Mouse (Mus musculus) ES-E14 (cell line): Measurements from ENCODE around the gene 1700013G24Rik. TPM values are rescaled to one million over a fixed set of nuclear protein-coding genes. Genes with fewer than 3 reads are reported as not detected.

Source experiments
- DNase-seq: peaks from one replicate; pipeline ENCODE4 v3.0.0-alpha.2; 2013; ENCODE audit warnings: low read depth, low spot score
- H3K27ac ChIP-seq: 2 replicates; pipeline ENCODE4 v1.5.1; 2012; ENCODE audit warnings: low read depth, mild to moderate bottlenecking, low read length, moderate library complexity, mixed read lengths; ENCODE audit not compliant: poor library complexity, insufficient read depth, severe bottlenecking
- H3K36me3 ChIP-seq: 2 replicates; pipeline ENCODE4 v1.6.1; 2012; ENCODE audit warnings: mild to moderate bottlenecking, low read length, moderate library complexity, mixed read lengths; ENCODE audit not compliant: control insufficient read depth, poor library complexity, insufficient read depth, severe bottlenecking
- H3K4me1 ChIP-seq, 2 experiments: fragments of 150-350 bp in 1 of 2; sonication (generic) in 1 of 2; 2 replicates each; pipeline ENCODE4 v1.6.1; 2012; ENCODE audit warnings: low read length in 2 of 2, mild to moderate bottlenecking in 1 of 2, mixed read lengths in 1 of 2; ENCODE audit not compliant: control insufficient read depth in 2 of 2, insufficient read depth in 2 of 2, poor library complexity in 1 of 2
- H3K4me3 ChIP-seq, 2 experiments: fragments of 150-350 bp in 1 of 2; sonication (generic) in 1 of 2; 2 replicates each; pipeline ENCODE4 v1.5.1; 2012; ENCODE audit warnings: low read length in 2 of 2, low read depth in 1 of 2, mild to moderate bottlenecking in 1 of 2, mixed read lengths in 1 of 2; ENCODE audit not compliant: insufficient read depth in 1 of 2, poor library complexity in 1 of 2, severe bottlenecking in 1 of 2
- H3K9ac ChIP-seq: 2 replicates; pipeline ENCODE4 v1.6.1; 2012; ENCODE audit warnings: low read depth, mild to moderate bottlenecking, low read length, mixed read lengths; ENCODE audit not compliant: poor library complexity, insufficient read depth, severe bottlenecking
- H3K9me3 ChIP-seq: fragments of 150-350 bp; sonication (generic); 2 replicates; pipeline ENCODE4 v1.6.1; 2012; ENCODE audit warnings: low read depth, mild to moderate bottlenecking, low read length; ENCODE audit not compliant: control insufficient read depth, insufficient read depth
- CHD2 ChIP-seq: IDR thresholded peaks from 2 replicates; pipeline ENCODE4 v1.6.1; 2014; ENCODE audit warnings: mild to moderate bottlenecking, low read depth, low read length, inconsistent platforms
- HCFC1 ChIP-seq: IDR thresholded peaks from 2 replicates; pipeline ENCODE4 v1.6.1; 2012; ENCODE audit warnings: low read length, inconsistent platforms, borderline replicate concordance; ENCODE audit not compliant: insufficient read depth
- MAFK ChIP-seq: IDR thresholded peaks from 2 replicates; pipeline ENCODE4 v1.6.1; 2014; ENCODE audit warnings: mild to moderate bottlenecking, low read depth, low read length, inconsistent platforms; ENCODE audit not compliant: insufficient read depth
- ZC3H11A ChIP-seq: IDR thresholded peaks from 2 replicates; pipeline ENCODE4 v1.6.1; 2012; ENCODE audit warnings: low read depth, mild to moderate bottlenecking, inconsistent platforms, low read length, borderline replicate concordance
- ZNF384 ChIP-seq: IDR thresholded peaks from 2 replicates; pipeline ENCODE4 v1.6.1; 2012; ENCODE audit warnings: low read depth, low read length, inconsistent platforms
- in situ Hi-C, 2 experiments: fragments of 600-800 bp; cut with MboI; formaldehyde crosslinking; loops; one replicate each; pipeline ENCODE4 v1.15.1; 2025; ENCODE audit warnings: low sequenced_read_pairs in 2 of 2, inconsistent platforms in 1 of 2; ENCODE audit not compliant: unreplicated experiment in 2 of 2
- total RNA-seq: library from RNA; depleted of rRNA; stranded (reverse); fragments of 300-350 nt; gene quantifications from 2 replicates; pipeline ENCODE4 v1.2.3, GENCODE M21; 2012

The 1700013G24Rik gene
- total RNA-seq, 1 experiment, result not detected

GRCm38 (mm10) chr4:137447363-137448196 lies 5.5 kb upstream of the 1700013G24Rik start:
- TF ChIP-seq MAFK, result no peak
- TF ChIP-seq HCFC1, result no peak
- no peak for TF ChIP-seq ZC3H11A
- no peak for TF ChIP-seq CHD2
- no peak for TF ChIP-seq ZNF384
- no peaks in the 10 kb centered on the region for H3K36me3 ChIP-seq
- H3K27ac ChIP-seq, result no peak overlapping the region
- H3K9ac ChIP-seq, result no peak overlapping the region
- in situ Hi-C loops, result no loop called here
- H3K4me3 ChIP-seq, result no peak overlapping the region
- H3K9me3 ChIP-seq, result no peaks in the 10 kb centered on the region
- DNase-seq, result no peak
- H3K4me1 ChIP-seq, result peaks cover 7 to 25% of the 10 kb centered on the region in 2 experiments; a peak in 3 of 4 replicates

DNA sequence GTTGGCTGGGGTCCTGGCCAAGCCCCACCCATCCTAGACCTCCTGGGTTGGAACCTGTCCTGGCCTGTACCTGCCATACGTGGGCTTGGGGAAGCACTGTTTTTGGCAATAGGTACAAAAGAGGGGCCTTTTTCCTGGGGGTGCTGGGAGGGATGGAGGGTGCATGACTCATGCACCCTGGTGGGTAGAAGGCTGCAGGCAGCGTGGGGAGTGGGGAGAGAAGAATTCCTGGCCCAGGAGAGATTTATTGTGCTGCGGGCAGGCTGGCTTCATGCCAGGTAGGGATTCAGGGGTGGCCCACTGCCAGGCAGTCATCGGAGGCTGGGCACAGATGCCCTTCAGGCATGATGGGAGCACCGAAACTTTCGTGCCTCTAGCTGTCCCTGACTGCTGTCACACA lies 4.9 kb upstream of the 1700013G24Rik start:
- Histone ChIP-seq H3K9ac (no peak overlapping the region), H3K27ac (peak overlapping the region; percentile 76; the same call in 1 of the 2 replicates), H3K4me1 (peaks cover 7 to 30% of the 10 kb centered on the region in 2 experiments; a peak in 3 of 4 replicates), H3K9me3 (no peaks in the 10 kb centered on the region), H3K36me3 (no peaks in the 10 kb centered on the region), H3K4me3 (no peak overlapping the region)
- no peak for DNase-seq
- in situ Hi-C loops, result no loop called here
- TF ChIP-seq CHD2 (no peak), HCFC1 (no peak), ZNF384 (no peak), MAFK (no peak), ZC3H11A (no peak)

- Histone ChIP-seq H3K9ac (no peak overlapping the region), H3K9me3 (no peaks in the 10 kb centered on the region), H3K27ac (peak overlapping the region; percentile 76), H3K36me3 (no peaks in the 10 kb centered on the region), H3K4me1 (peaks cover 7 to 34% of the 10 kb centered on the region in 2 experiments; a peak in 3 of 4 replicates), H3K4me3 (no peak overlapping the region)
- in situ Hi-C loops, result no loop called here
- TF ChIP-seq MAFK (no peak), CHD2 (no peak), ZNF384 (no peak), HCFC1 (no peak), ZC3H11A (no peak)
- no peak for DNase-seq
These were observed 4.4 kb upstream of the 1700013G24Rik start for GRCm38 (mm10) chr4:137448641-137449040.

DNA sequence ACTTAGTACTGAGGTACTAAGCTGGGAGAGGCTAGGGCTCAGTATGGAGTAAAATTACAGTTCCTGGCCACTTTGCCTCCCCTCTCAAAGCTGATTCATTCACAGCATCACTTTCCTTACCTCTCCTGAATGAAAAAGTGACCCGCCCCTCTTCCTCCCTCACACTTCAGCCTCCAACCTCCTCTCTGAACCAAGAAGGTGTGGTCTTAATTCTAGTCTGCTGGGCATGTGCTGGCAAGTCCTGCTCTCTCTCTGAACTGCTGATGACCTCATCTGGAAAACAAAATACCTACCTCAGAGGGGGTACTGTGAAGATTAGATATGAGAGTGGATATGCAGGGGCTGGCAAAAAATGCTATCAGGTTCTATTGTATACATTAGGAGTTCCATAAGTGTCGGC lies 4.0 kb upstream of the 1700013G24Rik start:
- TF ChIP-seq ZNF384 (no peak), MAFK (no peak), ZC3H11A (no peak)
- Histone ChIP-seq H3K9ac (no peak overlapping the region), H3K36me3 (no peaks in the 10 kb centered on the region), H3K27ac (peak overlapping the region; percentile 76; the same call in 1 of the 2 replicates), H3K9me3 (no peaks in the 10 kb centered on the region), H3K4me3 (no peak overlapping the region), H3K4me1 (peaks cover 7 to 36% of the 10 kb centered on the region in 2 experiments; a peak in 3 of 4 replicates)
- no peak for DNase-seq
- in situ Hi-C loops, result no loop called here

GRCm38 (mm10) chr4:137449715-137450114 lies 3.4 kb upstream of the 1700013G24Rik start:
- in situ Hi-C loops, result no loop called here
- Histone ChIP-seq H3K4me1 (peaks cover 7 to 40% of the 10 kb centered on the region in 2 experiments; a peak in 3 of 4 replicates), H3K9me3 (no peaks in the 10 kb centered on the region), H3K36me3 (no peaks in the 10 kb centered on the region), H3K4me3 (no peak overlapping the region; a peak in 1 of 4 replicates), H3K27ac (peak overlapping the region; percentile 58), H3K9ac (no peak overlapping the region)
- no peak for TF ChIP-seq ZC3H11A
- DNase-seq, result no peak
